Mouse (Mus musculus): ENCODE data around the gene D630003M21Rik. TPM values are rescaled to one million over a fixed set of nuclear protein-coding genes. Genes with fewer than 3 reads are reported as not detected.

D630003M21Rik gene
- polyA plus RNA-seq, 1 experiment from 2014 or later, result 2.6 TPM

- peak overlapping the region; percentile 73 for H3K4me2 ChIP-seq (replicated peaks)
- ATAC-seq, result no peak
- H3K4me1 ChIP-seq (replicated peaks), result peaks cover 48% of the 10 kb centered on the region
- no peaks in the 10 kb centered on the region for H3K9me3 ChIP-seq
- H3K9ac ChIP-seq, result 0 out of 2 replicates have a peak overlapping the region, but pooled peaks have one; percentile 5
- H3K4me3 ChIP-seq (replicated peaks), result no peak overlapping the region
- H3K36me3 ChIP-seq, result peaks cover 11% of the 10 kb centered on the region; the same call in 1 of the 2 replicates
- H3K27ac ChIP-seq, result no peak overlapping the region
- no peaks in the 10 kb centered on the region for H3K27me3 ChIP-seq (replicated peaks)
- 82% methylated on average over 18 of the region's 18 CpGs for WGBS
These were observed 86.0 kb downstream of the D630003M21Rik start for GRCm38 (mm10) chr2:158142981-158143380.

- WGBS, result 75% methylated on average over 7 of the region's 7 CpGs
- peaks cover 48% of the 10 kb centered on the region for H3K4me1 ChIP-seq (replicated peaks)
These were observed 87.2 kb downstream of the D630003M21Rik start for GRCm38 (mm10) chr2:158141690-158142440.

GRCm38 (mm10) chr2:158141271-158141670 is 87.8 kb downstream of the D630003M21Rik start:
- Histone ChIP-seq H3K4me2 (replicated peaks) (no peak overlapping the region), H3K9me3 (no peaks in the 10 kb centered on the region), H3K27me3 (replicated peaks) (no peaks in the 10 kb centered on the region), H3K4me1 (replicated peaks) (peaks cover 48% of the 10 kb centered on the region), H3K36me3 (peaks cover 11% of the 10 kb centered on the region; the same call in 1 of the 2 replicates), H3K4me3 (replicated peaks) (no peak overlapping the region), H3K27ac (peak overlapping the region; percentile 60; the same call in 1 of the 2 replicates), H3K9ac (0 out of 2 replicates have a peak overlapping the region, but pooled peaks have one; percentile 17)
- ATAC-seq, result no peak
- WGBS, result 77% methylated on average over 7 of the region's 7 CpGs

More at GRCm38 (mm10) chr2:158141690-158142440, 87.2 kb downstream of the D630003M21Rik start:
- H3K27me3 ChIP-seq (replicated peaks), result no peaks in the 10 kb centered on the region
- H3K4me3 ChIP-seq (replicated peaks), result no peak overlapping the region
- peak overlapping the region; percentile 24 for H3K4me2 ChIP-seq (replicated peaks)
- peaks cover 11% of the 10 kb centered on the region; the same call in 1 of the 2 replicates for H3K36me3 ChIP-seq
- peak; percentile 50 for ATAC-seq
- no peak overlapping the region for H3K9ac ChIP-seq
- peak overlapping the region; percentile 60 for H3K27ac ChIP-seq
- no peaks in the 10 kb centered on the region for H3K9me3 ChIP-seq

GRCm38 (mm10) chr2:158140664-158141063 is 88.4 kb downstream of the D630003M21Rik start:
- peak overlapping the region; percentile 57; the same call in 1 of the 2 replicates for H3K27ac ChIP-seq
- H3K9me3 ChIP-seq, result no peaks in the 10 kb centered on the region
- H3K4me3 ChIP-seq (replicated peaks), result no peak overlapping the region
- H3K4me2 ChIP-seq (replicated peaks), result no peak overlapping the region
- 90% methylated on average over 5 of the region's 5 CpGs for WGBS
- ATAC-seq, result no peak
- H3K9ac ChIP-seq, result no peak overlapping the region
- peaks cover 11% of the 10 kb centered on the region; the same call in 1 of the 2 replicates for H3K36me3 ChIP-seq
- peaks cover 45% of the 10 kb centered on the region for H3K4me1 ChIP-seq (replicated peaks)
- H3K27me3 ChIP-seq (replicated peaks), result no peaks in the 10 kb centered on the region

- peak overlapping the region; percentile 27; the same call in 1 of the 2 replicates for H3K27ac ChIP-seq
- H3K27me3 ChIP-seq (replicated peaks), result no peaks in the 10 kb centered on the region
- peaks cover 11% of the 10 kb centered on the region; the same call in 1 of the 2 replicates for H3K36me3 ChIP-seq
- WGBS, result 46% methylated on average over 7 of the region's 7 CpGs
- no peaks in the 10 kb centered on the region for H3K9me3 ChIP-seq
- peak; percentile 48; the same call in 1 of the 2 replicates for ATAC-seq
- H3K4me1 ChIP-seq (replicated peaks), result peaks cover 35% of the 10 kb centered on the region
- no peak overlapping the region for H3K9ac ChIP-seq
- no peak overlapping the region for H3K4me2 ChIP-seq (replicated peaks)
- H3K4me3 ChIP-seq (replicated peaks), result no peak overlapping the region
These were observed 89.4 kb downstream of the D630003M21Rik start for GRCm38 (mm10) chr2:158139628-158140027.

- H3K9me3 ChIP-seq, result no peaks in the 10 kb centered on the region
- H3K4me3 ChIP-seq (replicated peaks), result no peak overlapping the region
- H3K9ac ChIP-seq, result no peak overlapping the region
- peaks cover 27% of the 10 kb centered on the region for H3K4me1 ChIP-seq (replicated peaks)
- WGBS, result 93% methylated on average over 9 of the region's 9 CpGs
- H3K27ac ChIP-seq, result no peak overlapping the region
- H3K27me3 ChIP-seq (replicated peaks), result no peaks in the 10 kb centered on the region
- ATAC-seq, result no peak
- H3K4me2 ChIP-seq (replicated peaks), result no peak overlapping the region
- H3K36me3 ChIP-seq, result peaks cover 16% of the 10 kb centered on the region; the same call in 1 of the 2 replicates
These were observed 90.2 kb downstream of the D630003M21Rik start for GRCm38 (mm10) chr2:158138778-158139177.

- H3K27me3 ChIP-seq (replicated peaks), result no peaks in the 10 kb centered on the region
- peaks cover 21% of the 10 kb centered on the region for H3K4me1 ChIP-seq (replicated peaks)
- no peak overlapping the region for H3K4me2 ChIP-seq (replicated peaks)
- no peaks in the 10 kb centered on the region for H3K9me3 ChIP-seq
- H3K9ac ChIP-seq, result no peak overlapping the region
- 79% methylated on average over 12 of the region's 12 CpGs for WGBS
- no peak for ATAC-seq
- H3K27ac ChIP-seq, result no peak overlapping the region
- H3K36me3 ChIP-seq, result peaks cover 16% of the 10 kb centered on the region; the same call in 1 of the 2 replicates
- no peak overlapping the region for H3K4me3 ChIP-seq (replicated peaks)
These were observed 91.3 kb downstream of the D630003M21Rik start for GRCm38 (mm10) chr2:158137771-158138170.

GRCm38 (mm10) chr2:158136205-158136604 is 92.8 kb downstream of the D630003M21Rik start:
- 52% methylated on average over 7 of the region's 7 CpGs for WGBS
- peaks cover 12% of the 10 kb centered on the region; the same call in 1 of the 2 replicates for H3K36me3 ChIP-seq
- no peaks in the 10 kb centered on the region for H3K27me3 ChIP-seq (replicated peaks)
- peaks cover 5% of the 10 kb centered on the region; the same call in 1 of the 2 replicates for H3K4me1 ChIP-seq (replicated peaks)
- H3K4me3 ChIP-seq (replicated peaks), result no peak overlapping the region
- no peak overlapping the region for H3K27ac ChIP-seq
- ATAC-seq, result no peak
- no peaks in the 10 kb centered on the region for H3K9me3 ChIP-seq
- H3K9ac ChIP-seq, result no peak overlapping the region
- H3K4me2 ChIP-seq (replicated peaks), result no peak overlapping the region

GRCm38 (mm10) chr2:158133050-158133449 is 96.0 kb downstream of the D630003M21Rik start:
- Histone ChIP-seq H3K36me3 (peaks cover 5% of the 10 kb centered on the region; the same call in 1 of the 2 replicates), H3K4me1 (replicated peaks) (peaks cover 11% of the 10 kb centered on the region; the same call in 1 of the 2 replicates), H3K9ac (no peak overlapping the region), H3K9me3 (no peaks in the 10 kb centered on the region), H3K27ac (no peak overlapping the region), H3K4me3 (replicated peaks) (no peak overlapping the region), H3K4me2 (replicated peaks) (no peak overlapping the region), H3K27me3 (replicated peaks) (no peaks in the 10 kb centered on the region)
- ATAC-seq, result no peak
- 72% methylated on average over 6 of the region's 6 CpGs for WGBS

Other genes starting within 250 kb of the D630003M21Rik start
- 20.8 and 21.3 TPM in 2 replicates for gene Tti1, start 200.8 kb downstream of the D630003M21Rik start, polyA plus RNA-seq (2015; fragmentation: Nextera tagmentation; extraction: Ambion mirVana)
- gene Rprd1b, start 200.7 kb downstream of the D630003M21Rik start, polyA plus RNA-seq (2015; fragmentation: Nextera tagmentation; extraction: Ambion mirVana), result 40.3 and 40.7 TPM in 2 replicates
- gene Tgm2, start 82.8 kb downstream of the D630003M21Rik start, polyA plus RNA-seq (2015; fragmentation: Nextera tagmentation; extraction: Ambion mirVana), result 83.4 and 90.2 TPM in 2 replicates
- not detected in 2 replicates for gene Bpi, start 28.9 kb upstream of the D630003M21Rik start, polyA plus RNA-seq (2015; fragmentation: Nextera tagmentation; extraction: Ambion mirVana)
- 5.4 and 5.5 TPM in 2 replicates for gene Lbp, start 77.3 kb upstream of the D630003M21Rik start, polyA plus RNA-seq (2015; fragmentation: Nextera tagmentation; extraction: Ambion mirVana)
- 4.8 and 7.0 TPM in 2 replicates for gene Snhg11, start 146.4 kb upstream of the D630003M21Rik start, polyA plus RNA-seq (2015; fragmentation: Nextera tagmentation; extraction: Ambion mirVana)
- 14.3 and 15.0 TPM in 2 replicates for gene Ralgapb, start 180.6 kb upstream of the D630003M21Rik start, polyA plus RNA-seq (2015; fragmentation: Nextera tagmentation; extraction: Ambion mirVana)

Measured in intestine, embryonic 15.5 days (tissue).